Mouse (Mus musculus): ENCODE data around the gene Exoc6b. TPM values are rescaled to one million over a fixed set of nuclear protein-coding genes. Genes with fewer than 3 reads are reported as not detected.

The Exoc6b gene
- polyA plus RNA-seq, 1 experiment from 2014 or later: 49.7 TPM

GRCm38 (mm10) chr6:84640324-84641061 is 428.8 kb downstream of the Exoc6b start:
- peak; percentile 95 for ATAC-seq (ENCODE audit: insufficient number of reproducible peaks, insufficient read depth, low FRiP score, low read depth)
- Histone ChIP-seq H3K4me1 (ENCODE audit: control insufficient read depth, insufficient read depth, low read length) (peaks cover 20% of the 10 kb centered on the region), H3K27ac (ENCODE audit: low read length) (peak overlapping the region; percentile 46; the same call in 1 of the 2 replicates), H3K36me3 (ENCODE audit: control insufficient read depth, insufficient read depth, low read length) (no peaks in the 10 kb centered on the region), H3K27me3 (ENCODE audit: control insufficient read depth, insufficient read depth, low read length) (no peaks in the 10 kb centered on the region), H3K9me3 (ENCODE audit: control insufficient read depth, low read depth, low read length) (no peaks in the 10 kb centered on the region), H3K9ac (replicated peaks; ENCODE audit: low read depth, low read length) (no peak overlapping the region), H3K4me2 (replicated peaks; ENCODE audit: low read depth, low read length) (no peak overlapping the region), H3K4me3 (ENCODE audit: low read depth, low read length) (no peak overlapping the region)
- WGBS: 17% methylated on average over 9 of the region's 9 CpGs

GRCm38 (mm10) chr6:84638206-84638605 is 431.1 kb downstream of the Exoc6b start:
- H3K9ac ChIP-seq (replicated peaks; ENCODE audit: low read depth, low read length): no peak overlapping the region
- no peak for ATAC-seq (ENCODE audit: insufficient number of reproducible peaks, insufficient read depth, low FRiP score, low read depth)
- H3K4me1 ChIP-seq (ENCODE audit: control insufficient read depth, insufficient read depth, low read length): peaks cover 20% of the 10 kb centered on the region
- no peak overlapping the region for H3K4me3 ChIP-seq (ENCODE audit: low read depth, low read length)
- H3K27ac ChIP-seq (ENCODE audit: low read length): no peak overlapping the region
- no peak overlapping the region for H3K4me2 ChIP-seq (replicated peaks; ENCODE audit: low read depth, low read length)
- H3K36me3 ChIP-seq (ENCODE audit: control insufficient read depth, insufficient read depth, low read length): no peaks in the 10 kb centered on the region
- H3K9me3 ChIP-seq (ENCODE audit: control insufficient read depth, low read depth, low read length): no peaks in the 10 kb centered on the region
- H3K27me3 ChIP-seq (ENCODE audit: control insufficient read depth, insufficient read depth, low read length): no peaks in the 10 kb centered on the region

GRCm38 (mm10) chr6:84631588-84631987 is 437.7 kb downstream of the Exoc6b start:
- no peak overlapping the region for H3K27ac ChIP-seq (ENCODE audit: low read length)
- no peaks in the 10 kb centered on the region for H3K4me1 ChIP-seq (ENCODE audit: control insufficient read depth, insufficient read depth, low read length)
- no peak for ATAC-seq (ENCODE audit: insufficient number of reproducible peaks, insufficient read depth, low FRiP score, low read depth)
- no peak overlapping the region for H3K4me2 ChIP-seq (replicated peaks; ENCODE audit: low read depth, low read length)
- no peaks in the 10 kb centered on the region for H3K9me3 ChIP-seq (ENCODE audit: control insufficient read depth, low read depth, low read length)
- H3K36me3 ChIP-seq (ENCODE audit: control insufficient read depth, insufficient read depth, low read length): no peaks in the 10 kb centered on the region
- 80% methylated on average over 2 of the region's 2 CpGs for WGBS
- no peak overlapping the region for H3K9ac ChIP-seq (replicated peaks; ENCODE audit: low read depth, low read length)
- no peak overlapping the region for H3K4me3 ChIP-seq (ENCODE audit: low read depth, low read length)
- no peaks in the 10 kb centered on the region for H3K27me3 ChIP-seq (ENCODE audit: control insufficient read depth, insufficient read depth, low read length)

GRCm38 (mm10) chr6:84630276-84630675 is 439.0 kb downstream of the Exoc6b start:
- Histone ChIP-seq H3K4me3 (ENCODE audit: low read depth, low read length) (no peak overlapping the region), H3K4me2 (replicated peaks; ENCODE audit: low read depth, low read length) (no peak overlapping the region), H3K9ac (replicated peaks; ENCODE audit: low read depth, low read length) (no peak overlapping the region), H3K27ac (ENCODE audit: low read length) (no peak overlapping the region), H3K36me3 (ENCODE audit: control insufficient read depth, insufficient read depth, low read length) (no peaks in the 10 kb centered on the region), H3K4me1 (ENCODE audit: control insufficient read depth, insufficient read depth, low read length) (no peaks in the 10 kb centered on the region), H3K9me3 (ENCODE audit: control insufficient read depth, low read depth, low read length) (no peaks in the 10 kb centered on the region), H3K27me3 (ENCODE audit: control insufficient read depth, insufficient read depth, low read length) (no peaks in the 10 kb centered on the region)
- ATAC-seq (ENCODE audit: insufficient number of reproducible peaks, insufficient read depth, low FRiP score, low read depth): no peak
- 0% methylated on average over 1 of the region's 1 CpGs for WGBS

- Histone ChIP-seq H3K4me1 (ENCODE audit: control insufficient read depth, insufficient read depth, low read length) (no peaks in the 10 kb centered on the region), H3K9me3 (ENCODE audit: control insufficient read depth, low read depth, low read length) (no peaks in the 10 kb centered on the region), H3K27me3 (ENCODE audit: control insufficient read depth, insufficient read depth, low read length) (no peaks in the 10 kb centered on the region), H3K27ac (ENCODE audit: low read length) (no peak overlapping the region), H3K36me3 (ENCODE audit: control insufficient read depth, insufficient read depth, low read length) (no peaks in the 10 kb centered on the region), H3K4me2 (replicated peaks; ENCODE audit: low read depth, low read length) (no peak overlapping the region), H3K4me3 (ENCODE audit: low read depth, low read length) (no peak overlapping the region), H3K9ac (replicated peaks; ENCODE audit: low read depth, low read length) (no peak overlapping the region)
- ATAC-seq (ENCODE audit: insufficient number of reproducible peaks, insufficient read depth, low FRiP score, low read depth): no peak
- WGBS: 87% methylated on average over 5 of the region's 5 CpGs
These were observed 440.5 kb downstream of the Exoc6b start for GRCm38 (mm10) chr6:84628831-84629230.

- no peak overlapping the region for H3K4me2 ChIP-seq (replicated peaks; ENCODE audit: low read depth, low read length)
- H3K4me3 ChIP-seq (ENCODE audit: low read depth, low read length): no peak overlapping the region
These were observed 442.9 kb downstream of the Exoc6b start for GRCm38 (mm10) chr6:84626398-84626797.

GRCm38 (mm10) chr6:84619166-84619565 is 450.1 kb downstream of the Exoc6b start:
- H3K4me2 ChIP-seq (replicated peaks; ENCODE audit: low read depth, low read length): no peak overlapping the region
- H3K27me3 ChIP-seq (ENCODE audit: control insufficient read depth, insufficient read depth, low read length): no peaks in the 10 kb centered on the region
- H3K9ac ChIP-seq (replicated peaks; ENCODE audit: low read depth, low read length): no peak overlapping the region
- no peak for ATAC-seq (ENCODE audit: insufficient number of reproducible peaks, insufficient read depth, low FRiP score, low read depth)
- H3K36me3 ChIP-seq (ENCODE audit: control insufficient read depth, insufficient read depth, low read length): no peaks in the 10 kb centered on the region
- no peaks in the 10 kb centered on the region for H3K9me3 ChIP-seq (ENCODE audit: control insufficient read depth, low read depth, low read length)
- no peaks in the 10 kb centered on the region for H3K4me1 ChIP-seq (ENCODE audit: control insufficient read depth, insufficient read depth, low read length)
- H3K4me3 ChIP-seq (ENCODE audit: low read depth, low read length): no peak overlapping the region
- no peak overlapping the region for H3K27ac ChIP-seq (ENCODE audit: low read length)
- WGBS: 89% methylated on average over 6 of the region's 6 CpGs

More at GRCm38 (mm10) chr6:84626398-84626797, 442.9 kb downstream of the Exoc6b start:
- Histone ChIP-seq H3K9me3 (ENCODE audit: control insufficient read depth, low read depth, low read length) (no peaks in the 10 kb centered on the region), H3K27me3 (ENCODE audit: control insufficient read depth, insufficient read depth, low read length) (no peaks in the 10 kb centered on the region), H3K4me1 (ENCODE audit: control insufficient read depth, insufficient read depth, low read length) (no peaks in the 10 kb centered on the region), H3K27ac (ENCODE audit: low read length) (no peak overlapping the region), H3K36me3 (ENCODE audit: control insufficient read depth, insufficient read depth, low read length) (no peaks in the 10 kb centered on the region), H3K9ac (replicated peaks; ENCODE audit: low read depth, low read length) (no peak overlapping the region)
- WGBS: 85% methylated on average over 2 of the region's 2 CpGs
- no peak for ATAC-seq (ENCODE audit: insufficient number of reproducible peaks, insufficient read depth, low FRiP score, low read depth)

GRCm38 (mm10) chr6:84617051-84617450 is 452.3 kb downstream of the Exoc6b start:
- Histone ChIP-seq H3K4me3 (ENCODE audit: low read depth, low read length) (no peak overlapping the region), H3K9ac (replicated peaks; ENCODE audit: low read depth, low read length) (no peak overlapping the region), H3K4me1 (ENCODE audit: control insufficient read depth, insufficient read depth, low read length) (no peaks in the 10 kb centered on the region), H3K4me2 (replicated peaks; ENCODE audit: low read depth, low read length) (no peak overlapping the region), H3K36me3 (ENCODE audit: control insufficient read depth, insufficient read depth, low read length) (no peaks in the 10 kb centered on the region), H3K27me3 (ENCODE audit: control insufficient read depth, insufficient read depth, low read length) (no peaks in the 10 kb centered on the region), H3K27ac (ENCODE audit: low read length) (no peak overlapping the region), H3K9me3 (ENCODE audit: control insufficient read depth, low read depth, low read length) (no peaks in the 10 kb centered on the region)
- no peak for ATAC-seq (ENCODE audit: insufficient number of reproducible peaks, insufficient read depth, low FRiP score, low read depth)
- 95% methylated on average over 1 of the region's 1 CpGs for WGBS

GRCm38 (mm10) chr6:84616586-84616985 is 452.7 kb downstream of the Exoc6b start:
- Histone ChIP-seq H3K4me1 (ENCODE audit: control insufficient read depth, insufficient read depth, low read length) (no peaks in the 10 kb centered on the region), H3K9me3 (ENCODE audit: control insufficient read depth, low read depth, low read length) (no peaks in the 10 kb centered on the region), H3K4me2 (replicated peaks; ENCODE audit: low read depth, low read length) (no peak overlapping the region), H3K36me3 (ENCODE audit: control insufficient read depth, insufficient read depth, low read length) (no peaks in the 10 kb centered on the region), H3K9ac (replicated peaks; ENCODE audit: low read depth, low read length) (no peak overlapping the region), H3K27ac (ENCODE audit: low read length) (no peak overlapping the region), H3K4me3 (ENCODE audit: low read depth, low read length) (no peak overlapping the region), H3K27me3 (ENCODE audit: control insufficient read depth, insufficient read depth, low read length) (no peaks in the 10 kb centered on the region)
- WGBS: 88% methylated on average over 1 of the region's 1 CpGs
- ATAC-seq (ENCODE audit: insufficient number of reproducible peaks, insufficient read depth, low FRiP score, low read depth): no peak
